In the genomic region with DNA sequence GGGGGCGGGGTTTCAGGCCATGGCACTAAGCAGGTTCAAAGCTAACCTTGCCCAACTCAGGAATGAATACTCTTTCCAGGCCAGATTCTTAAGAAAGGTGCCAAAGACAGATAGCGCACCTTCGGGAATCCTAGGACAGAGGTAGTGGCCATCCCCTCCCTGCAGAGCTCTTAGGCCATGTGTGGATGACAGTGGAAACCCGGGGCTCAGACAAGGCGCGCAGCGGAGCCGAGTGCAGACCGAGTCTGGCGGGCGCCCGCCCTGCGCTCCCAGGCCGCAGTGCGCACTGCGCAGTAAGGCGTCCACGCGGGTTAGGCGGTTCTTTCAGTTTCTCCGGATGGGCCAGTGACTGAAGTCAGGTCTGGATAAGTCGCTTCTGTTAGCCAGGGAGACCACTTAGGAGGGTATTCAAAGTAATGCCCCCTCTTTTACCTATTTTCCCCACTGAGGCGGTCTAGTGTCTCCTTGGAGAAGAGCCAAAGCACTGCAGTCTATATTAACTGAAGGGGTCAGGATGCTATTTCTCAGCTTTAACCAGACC, we compare ENCODE assay signal across 9 mouse cellular contexts. TPM values are rescaled to one million over a fixed set of nuclear protein-coding genes. Genes with fewer than 3 reads are reported as not detected.
A peak's percentile ranks its signal among the peaks of the same experiment; 100 is the strongest.
DNase-seq lines count a peak whose midpoint lies in the region; ATAC-seq lines count a peak whose summit lies in the region.
"Had no signal": no experiment of that assay in that cellular context is flagged by ENCODE, and none has a peak within 500 bp of the region (broad histone marks: within the 10 kb centered on the region; RNA-seq: fewer than 3 reads in every experiment).

No protein-coding gene starts in this region.

- peak overlapping the region; percentile 71 for H3K4me2 ChIP-seq in lung, embryonic 16.5 days (ENCODE audit: low read depth, low read length)
- H3K4me2 ChIP-seq in forebrain, embryonic 12.5 days = peak overlapping the region; percentile 75
- peak overlapping the region; percentile 49 for H3K4me2 ChIP-seq in liver, embryonic 12.5 days

- no peaks in the 10 kb centered on the region for H3K9me3 ChIP-seq in lung, embryonic 16.5 days (ENCODE audit: control insufficient read depth, low read length)
- no peaks in the 10 kb centered on the region for H3K9me3 ChIP-seq in forebrain, embryonic 12.5 days
- no peaks in the 10 kb centered on the region for H3K9me3 ChIP-seq in liver, embryonic 12.5 days (replicated peaks)

- ATAC-seq in lung, embryonic 16.5 days (ENCODE audit: low read depth) = no peak
- peak; percentile 17; the same call in 1 of the 2 replicates for ATAC-seq in forebrain, embryonic 12.5 days (ENCODE audit: low FRiP score)
- no peak for ATAC-seq in liver, embryonic 12.5 days

- H3K36me3 ChIP-seq in lung, embryonic 16.5 days (ENCODE audit: control insufficient read depth, insufficient read depth, low read length) = no peaks in the 10 kb centered on the region
- H3K36me3 ChIP-seq in forebrain, embryonic 12.5 days (replicated peaks) = no peaks in the 10 kb centered on the region
- no peaks in the 10 kb centered on the region for H3K36me3 ChIP-seq in liver, embryonic 12.5 days

- 0 out of 2 replicates have a peak, but pooled peaks cover 5% of the 10 kb centered on the region for H3K4me1 ChIP-seq in lung, embryonic 16.5 days (replicated peaks; ENCODE audit: control insufficient read depth, insufficient read depth, low read length)
- H3K4me1 ChIP-seq in forebrain, embryonic 12.5 days = peaks cover 20% of the 10 kb centered on the region
- H3K4me1 ChIP-seq in liver, embryonic 12.5 days = no peaks in the 10 kb centered on the region

- H3K9ac ChIP-seq in lung, embryonic 16.5 days (ENCODE audit: low read length) = no peak overlapping the region
- peak overlapping the region; percentile 38; the same call in 1 of the 2 replicates for H3K9ac ChIP-seq in forebrain, embryonic 12.5 days
- H3K9ac ChIP-seq in liver, embryonic 12.5 days = no peak overlapping the region
- H3K9ac ChIP-seq: liver, embryonic 14.5 days had no signal

- H3K27me3 ChIP-seq in lung, embryonic 16.5 days (ENCODE audit: control insufficient read depth, insufficient read depth, low read depth, low read length) = peaks cover 14% of the 10 kb centered on the region; the same call in 1 of the 2 replicates
- peaks cover 32% of the 10 kb centered on the region for H3K27me3 ChIP-seq in forebrain, embryonic 12.5 days
- peaks cover 52% of the 10 kb centered on the region for H3K27me3 ChIP-seq in liver, embryonic 12.5 days (replicated peaks)

- H3K4me3 ChIP-seq in lung, embryonic 16.5 days (ENCODE audit: low read length) = peak overlapping the region; percentile 28
- peak overlapping the region; percentile 42 for H3K4me3 ChIP-seq in forebrain, embryonic 12.5 days (replicated peaks)
- no peak overlapping the region for H3K4me3 ChIP-seq in liver, embryonic 12.5 days

- DNase-seq in adrenal gland, adult 18-20 months (ENCODE audit: low spot score in 2 of 2) = peak; percentile 24 to 25
- DNase-seq in adrenal gland, postnatal 4 days (ENCODE audit: low spot score in 2 of 2) = no peak
- DNase-seq in lung, postnatal 14 days = no peak
- DNase-seq in thymus, postnatal 0 days (ENCODE audit: low spot score) = no peak
- DNase-seq in thymus, postnatal 10 days (ENCODE audit: low spot score in 2 of 2) = no peak

- H3K27ac ChIP-seq in lung, embryonic 16.5 days (ENCODE audit: low read length) = no peak overlapping the region
- no peak overlapping the region for H3K27ac ChIP-seq in forebrain, embryonic 12.5 days
- no peak overlapping the region for H3K27ac ChIP-seq in liver, embryonic 12.5 days
- H3K27ac ChIP-seq: liver, embryonic 14.5 days had no signal

- 25% methylated on average over 23 of the region's 23 CpGs for WGBS in lung, embryonic 16.5 days
- 23% methylated on average over 23 of the region's 23 CpGs for WGBS in forebrain, embryonic 12.5 days
- whole genome bisulfite sequencing in liver, embryonic 12.5 days (ENCODE audit: insufficient replicate concordance) = 19% methylated on average over 23 of the region's 23 CpGs

RNA-seq across cellular contexts. Expression of gene Vsnl1, which starts 1.6 kb away (rescaled TPM):
- 10 to 100 TPM; 38.4 to 47.3 TPM for total RNA-seq in adrenal gland, adult 18-20 months (2021)
- total RNA-seq in adrenal gland, postnatal 4 days (2021) = 10 to 100 TPM; 38.5 to 38.8 TPM
- polyA plus RNA-seq in lung, embryonic 16.5 days (2015; fragmentation: Nextera tagmentation; extraction: Ambion mirVana) = 5.5 and 7.1 TPM in 2 replicates
- polyA plus RNA-seq in forebrain, embryonic 12.5 days (2016; fragmentation: Nextera tagmentation; extraction: Ambion mirVana) = 1.6 and 2.3 TPM in 2 replicates
- polyA plus RNA-seq in liver, embryonic 12.5 days (2016; fragmentation: Nextera tagmentation; extraction: Ambion mirVana) = 0.14 and 0.44 TPM in 2 replicates
- 0.14 and 0.17 TPM in 2 replicates for polyA plus RNA-seq in thymus, postnatal 0 days (2015; fragmentation: Nextera tagmentation; extraction: Ambion mirVana)

RNA-seq across cellular contexts. Expression of gene Rad51ap2, which starts 17.9 kb away (rescaled TPM):
- not detected for total RNA-seq in adrenal gland, adult 18-20 months (2021)
- under 1 TPM; 0.54 to 0.84 TPM for total RNA-seq in adrenal gland, postnatal 4 days (2021)
- 0.54 and 0.65 TPM in 2 replicates for polyA plus RNA-seq in lung, embryonic 16.5 days (2015; fragmentation: Nextera tagmentation; extraction: Ambion mirVana)
- 0.23 and 0.41 TPM in 2 replicates for polyA plus RNA-seq in forebrain, embryonic 12.5 days (2016; fragmentation: Nextera tagmentation; extraction: Ambion mirVana)
- 0.06 TPM in 1 of 2 replicates, not detected in the other for polyA plus RNA-seq in liver, embryonic 12.5 days (2016; fragmentation: Nextera tagmentation; extraction: Ambion mirVana)
- 0.07 TPM in 1 of 2 replicates, not detected in the other for polyA plus RNA-seq in thymus, postnatal 0 days (2015; fragmentation: Nextera tagmentation; extraction: Ambion mirVana)
- polyA plus RNA-seq: liver, embryonic 14.5 days had no signal

Comparison
In these comparisons a context has a peak if more than half of its experiments do, and no peak if none do; other contexts are left out.
1. DNase-seq: peak in adrenal gland, adult 18-20 months (2 of 2); none in adrenal gland, postnatal 4 days (0 of 2), lung, postnatal 14 days (single experiment), thymus, postnatal 0 days (single experiment) and thymus, postnatal 10 days (0 of 2).
2. Peak in every context shown above with its lines, with median percentiles within 50 percentile points of each other: H3K4me2 ChIP-seq.